Mouse (Mus musculus): ENCODE measurements around the gene Kmt2b.

GRCm38 (mm10) chr7:30581547-30581946 lies 7.0 kb downstream of the Kmt2b start:
- TF ChIP-seq POLR2A (IDR thresholded peaks at IDR 0.05; ENCODE audit: low read depth, low read length) (no peak), CTCF (IDR thresholded peaks at IDR 0.05; ENCODE audit: borderline replicate concordance, insufficient read depth, low read length) (no peak)
